ENCODE assay signal across 8 mouse cellular contexts in the genomic region with DNA sequence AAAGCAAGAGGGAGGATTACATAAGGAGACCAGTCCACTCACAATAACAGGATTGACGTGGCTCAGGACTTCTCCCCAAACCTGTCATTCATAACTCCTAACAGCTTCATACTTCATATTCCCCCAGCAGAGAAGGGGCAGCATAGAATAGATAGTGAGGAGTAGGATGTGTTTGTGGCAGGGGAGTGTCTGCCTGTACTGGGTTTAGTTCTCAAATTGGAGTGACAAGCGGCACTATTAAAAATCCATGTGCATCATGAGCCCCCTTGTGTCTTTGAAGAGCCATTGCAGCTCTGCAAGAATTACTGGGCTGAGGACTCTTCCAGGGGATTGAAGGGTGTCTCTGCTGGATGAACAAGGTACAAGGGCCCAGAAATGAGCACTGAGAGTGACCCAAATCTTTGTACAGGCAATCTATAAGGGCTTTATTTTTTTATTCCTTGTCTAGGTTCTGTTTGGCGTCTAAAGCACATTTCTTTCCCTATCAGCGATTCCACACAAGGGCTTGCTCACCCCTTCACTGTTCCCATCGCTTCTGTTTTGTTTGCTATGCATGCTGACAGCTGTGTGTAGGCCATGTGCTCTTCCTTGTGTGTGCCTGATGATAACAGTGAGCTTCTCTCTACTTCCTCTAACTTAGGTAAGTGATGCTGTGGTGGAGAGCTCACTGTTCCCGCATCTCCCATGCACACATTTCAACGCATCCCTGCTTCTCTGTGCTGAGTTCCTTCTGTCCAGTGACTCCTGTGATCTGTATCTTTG.
DNase-seq lines count a peak whose midpoint lies in the region; ATAC-seq and TF ChIP-seq lines count a peak whose summit lies in the region.

No protein-coding gene starts in this region.

- no peak overlapping the region for H3K4me3 ChIP-seq in limb, embryonic 14.5 days (replicated peaks; ENCODE audit: low read length)

- peak; percentile 35 for DNase-seq in layer of hippocampus, adult 11-12 months (ENCODE audit: low spot score)
- no peak for DNase-seq in layer of hippocampus, adult 9-10 months (ENCODE audit: low spot score)
- no peak for DNase-seq in Patski (ENCODE audit: low read depth, low spot score)
- DNase-seq in embryo, embryonic 10.5 days (ENCODE audit: low spot score), result peak; percentile 70
- DNase-seq in limb, embryonic 14.5 days (ENCODE audit: low spot score), result peak; percentile 31
- DNase-seq in adrenal gland, postnatal 36 days, result no peak
- DNase-seq in thymus, postnatal 4 days, result no peak

- H3K27me3 ChIP-seq in Patski, result peaks cover 27% of the 10 kb centered on the region
- no peaks in the 10 kb centered on the region; the same call in 1 of the 2 replicates for H3K27me3 ChIP-seq in limb, embryonic 14.5 days (ENCODE audit: control insufficient read depth, insufficient read depth, low read length)

- in situ Hi-C loops in Patski (cut with MboI; ENCODE audit: low pct_unique_long_range_greater_than_20kb), result loop anchor here (5.0 kb wide), 1 partner anchor 836 kb away; no protein-coding TSS in a partner anchor

- H3K9ac ChIP-seq in limb, embryonic 14.5 days (ENCODE audit: low read depth, low read length, severe bottlenecking), result no peak overlapping the region

- H3K4me2 ChIP-seq in limb, embryonic 14.5 days (replicated peaks; ENCODE audit: low read depth, low read length, severe bottlenecking), result no peak overlapping the region

- no peak for TF ChIP-seq POLR2A in limb, embryonic 14.5 days (IDR thresholded peaks at IDR 0.05; ENCODE audit: borderline replicate concordance, extremely low read depth, insufficient read depth, insufficient read length)

- peak; percentile 69 for TF ChIP-seq CTCF in Patski (IDR thresholded peaks at IDR 0.05)

- ATAC-seq in Patski, result no peak
- no peak for ATAC-seq in limb, embryonic 14.5 days (ENCODE audit: low FRiP score, low read depth)
- no peak for ATAC-seq in monocyte, adult 5-6 weeks (replicated peaks; ENCODE audit: insufficient number of reproducible peaks, low FRiP score, low TSS enrichment, poor library complexity, severe bottlenecking)

- H3K36me3 ChIP-seq in limb, embryonic 14.5 days (ENCODE audit: control insufficient read depth, insufficient read depth, low read length), result no peaks in the 10 kb centered on the region

- POLR2A ChIA-PET in Patski (lab: Charles Lee), result no interaction called here

- WGBS in limb, embryonic 14.5 days, result 60% methylated on average over 7 of the region's 7 CpGs

- H3K27ac ChIP-seq in limb, embryonic 14.5 days (replicated peaks; ENCODE audit: low read depth, low read length), result no peak overlapping the region

- CTCF ChIA-PET in Patski (lab: Charles Lee), result interaction anchor here (1.0 to 2.7 kb wide), 3 partner anchors 10 to 836 kb away, joined by 3 to 11 read pairs (median 4); no protein-coding TSS in a partner anchor

- H3K9me3 ChIP-seq in limb, embryonic 14.5 days (ENCODE audit: control insufficient read depth, low read length), result no peaks in the 10 kb centered on the region

- no peaks in the 10 kb centered on the region for H3K4me1 ChIP-seq in limb, embryonic 14.5 days (ENCODE audit: control insufficient read depth, insufficient read depth, low read length)

Comparison
In these comparisons a context has a peak if more than half of its experiments do, and no peak if none do; other contexts are left out.
1. DNase-seq: peak in layer of hippocampus, adult 11-12 months (single experiment), embryo, embryonic 10.5 days (single experiment) and limb, embryonic 14.5 days (single experiment); none in layer of hippocampus, adult 9-10 months (single experiment), Patski (single experiment), adrenal gland, postnatal 36 days (0 of 2) and thymus, postnatal 4 days (single experiment).